In the genomic region with DNA sequence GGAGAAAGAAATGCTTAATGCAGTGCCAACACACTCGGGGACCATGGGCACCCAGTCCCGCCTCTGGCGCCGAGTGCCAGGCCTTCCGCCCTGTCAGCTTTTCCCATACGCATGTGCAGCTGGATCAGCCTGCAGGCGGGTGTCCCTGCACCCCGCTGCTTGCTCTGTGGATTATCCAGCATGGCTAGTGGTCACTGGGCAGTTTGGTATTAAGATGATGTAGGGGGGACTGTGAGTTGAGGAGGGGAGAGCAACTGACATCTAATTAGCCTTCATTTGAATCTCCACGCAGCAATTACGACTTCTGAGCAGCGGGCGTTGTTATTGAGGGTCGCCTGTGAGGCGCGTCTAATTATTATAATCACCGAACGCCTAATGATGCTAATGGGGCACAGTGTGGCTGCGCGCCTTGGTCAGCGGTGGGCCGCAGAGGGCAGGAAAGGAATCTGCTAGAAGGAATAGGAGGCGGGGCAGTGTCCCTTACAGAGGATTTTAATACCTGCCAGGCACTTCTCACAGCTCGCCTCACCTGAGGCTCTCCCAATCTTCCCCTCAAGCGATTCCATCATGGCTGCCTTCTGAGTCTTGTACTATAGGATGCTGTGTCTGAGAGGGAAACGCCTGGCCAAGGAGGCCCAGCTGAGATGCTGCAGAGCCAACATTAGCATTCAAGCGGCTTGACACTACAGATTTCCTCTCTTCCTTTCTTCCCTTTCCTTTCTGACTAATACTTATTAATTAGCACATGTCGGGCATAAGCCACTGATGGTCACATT, we compare ENCODE assay signal across 18 mouse cellular contexts.
DNase-seq lines count a peak whose midpoint lies in the region; ATAC-seq and TF ChIP-seq lines count a peak whose summit lies in the region.
"Had no signal": no experiment of that assay in that cellular context is flagged by ENCODE, and none has a peak within 500 bp of the region (broad histone marks: within the 10 kb centered on the region; RNA-seq: fewer than 3 reads in every experiment).

No protein-coding gene starts in this region.

- no peak overlapping the region for H3K9ac ChIP-seq in midbrain, embryonic 13.5 days (replicated peaks)
- H3K9ac ChIP-seq in forebrain, embryonic 11.5 days (ENCODE audit: low read length): no peak overlapping the region
- no peak overlapping the region for H3K9ac ChIP-seq in forebrain, postnatal 0 days
- no peak overlapping the region for H3K9ac ChIP-seq in neural tube, embryonic 14.5 days (replicated peaks; ENCODE audit: low read depth, low read length)
- no peak overlapping the region for H3K9ac ChIP-seq in heart, embryonic 11.5 days (ENCODE audit: low read depth, low read length)
- H3K9ac ChIP-seq: liver, embryonic 12.5 days; lung, embryonic 15.5 days; stomach, embryonic 15.5 days had no signal

- no peaks in the 10 kb centered on the region; the same call in 1 of the 2 replicates for H3K9me3 ChIP-seq in midbrain, embryonic 13.5 days
- H3K9me3 ChIP-seq in midbrain, embryonic 10.5 days (replicated peaks): no peaks in the 10 kb centered on the region
- H3K9me3 ChIP-seq in forebrain, embryonic 11.5 days (ENCODE audit: control insufficient read depth, low read length): no peaks in the 10 kb centered on the region
- no peaks in the 10 kb centered on the region for H3K9me3 ChIP-seq in forebrain, postnatal 0 days (ENCODE audit: low read length)
- H3K9me3 ChIP-seq in neural tube, embryonic 14.5 days (ENCODE audit: control insufficient read depth, low read length): no peaks in the 10 kb centered on the region
- H3K9me3 ChIP-seq in heart, embryonic 11.5 days (replicated peaks; ENCODE audit: control insufficient read depth, low read length): no peaks in the 10 kb centered on the region
- H3K9me3 ChIP-seq: liver, embryonic 12.5 days; lung, embryonic 15.5 days; stomach, embryonic 15.5 days had no signal

- peaks cover 7% of the 10 kb centered on the region for H3K4me1 ChIP-seq in midbrain, embryonic 13.5 days (replicated peaks)
- H3K4me1 ChIP-seq in midbrain, embryonic 10.5 days: peaks cover 5% of the 10 kb centered on the region; the same call in 1 of the 2 replicates
- H3K4me1 ChIP-seq in forebrain, embryonic 11.5 days (replicated peaks; ENCODE audit: control insufficient read depth, insufficient read depth, low read length): 0 out of 2 replicates have a peak, but pooled peaks cover 3% of the 10 kb centered on the region
- H3K4me1 ChIP-seq in forebrain, postnatal 0 days (ENCODE audit: insufficient read depth): peaks cover 7% of the 10 kb centered on the region
- 0 out of 2 replicates have a peak, but pooled peaks cover 3% of the 10 kb centered on the region for H3K4me1 ChIP-seq in neural tube, embryonic 14.5 days (ENCODE audit: control insufficient read depth, insufficient read depth, low read length)
- no peaks in the 10 kb centered on the region for H3K4me1 ChIP-seq in heart, embryonic 11.5 days (ENCODE audit: control insufficient read depth, insufficient read depth, low read length)
- H3K4me1 ChIP-seq: liver, embryonic 12.5 days; lung, embryonic 15.5 days; stomach, embryonic 15.5 days had no signal

- DNase-seq in midbrain, embryonic 10.5 days (ENCODE audit: low spot score): no peak
- DNase-seq in forebrain, embryonic 11.5 days (ENCODE audit: low spot score): peak; percentile 65
- DNase-seq in forebrain, postnatal 0 days: peak; percentile 35
- DNase-seq in urinary bladder, adult 2 months (ENCODE audit: low spot score): no peak
- DNase-seq in urinary bladder, postnatal 4 days (ENCODE audit: low spot score in 2 of 2): no peak
- DNase-seq: cerebellum, adult 9-11 months; thymus, postnatal 14 days had no signal

- H3K4me2 ChIP-seq in midbrain, embryonic 13.5 days (replicated peaks): peak overlapping the region; percentile 22; the same call in 1 of the 2 replicates
- H3K4me2 ChIP-seq in forebrain, embryonic 11.5 days (ENCODE audit: low read depth, low read length, severe bottlenecking): peak overlapping the region; percentile 28
- H3K4me2 ChIP-seq in forebrain, postnatal 0 days (ENCODE audit: low read depth): peak overlapping the region; percentile 46
- H3K4me2 ChIP-seq in neural tube, embryonic 14.5 days (ENCODE audit: low read depth, low read length): peak overlapping the region; percentile 3; the same call in 1 of the 2 replicates
- H3K4me2 ChIP-seq in heart, embryonic 11.5 days: no peak overlapping the region
- H3K4me2 ChIP-seq: liver, embryonic 12.5 days; lung, embryonic 15.5 days; stomach, embryonic 15.5 days had no signal

- H3K4me3 ChIP-seq in midbrain, embryonic 13.5 days (replicated peaks): no peak overlapping the region
- no peak overlapping the region for H3K4me3 ChIP-seq in midbrain, embryonic 10.5 days
- no peak overlapping the region for H3K4me3 ChIP-seq in forebrain, embryonic 11.5 days (ENCODE audit: low read depth, low read length)
- peak overlapping the region; percentile 18 for H3K4me3 ChIP-seq in forebrain, postnatal 0 days (ENCODE audit: low read depth, low read length)
- H3K4me3 ChIP-seq in neural tube, embryonic 14.5 days (ENCODE audit: low read depth, low read length): no peak overlapping the region
- H3K4me3 ChIP-seq in heart, embryonic 11.5 days (ENCODE audit: low read depth, low read length): no peak overlapping the region
- H3K4me3 ChIP-seq: layer of hippocampus, adult 2 months; liver, embryonic 12.5 days; lung, embryonic 15.5 days; stomach, embryonic 15.5 days had no signal

- H3K27ac ChIP-seq in midbrain, embryonic 13.5 days: no peak overlapping the region
- no peak overlapping the region for H3K27ac ChIP-seq in midbrain, embryonic 10.5 days (replicated peaks)
- no peak overlapping the region for H3K27ac ChIP-seq in forebrain, embryonic 11.5 days (ENCODE audit: low read depth, low read length)
- no peak overlapping the region for H3K27ac ChIP-seq in forebrain, postnatal 0 days (ENCODE audit: low read depth, low read length)
- H3K27ac ChIP-seq in neural tube, embryonic 14.5 days (ENCODE audit: low read depth, low read length): no peak overlapping the region
- H3K27ac ChIP-seq in heart, embryonic 11.5 days (ENCODE audit: low read depth, low read length): no peak overlapping the region
- H3K27ac ChIP-seq: kidney, postnatal 0 days; layer of hippocampus, adult 2 months; liver, embryonic 12.5 days; lung, embryonic 15.5 days; macrophage; stomach, embryonic 15.5 days had no signal

- ATAC-seq in midbrain, embryonic 13.5 days: peak; percentile 48; the same call in 1 of the 2 replicates
- ATAC-seq in forebrain, embryonic 11.5 days (replicated peaks; ENCODE audit: low FRiP score): peak; percentile 64
- peak; percentile 65 for ATAC-seq in forebrain, postnatal 0 days
- ATAC-seq in neural tube, embryonic 14.5 days (ENCODE audit: low read depth): no peak
- ATAC-seq in heart, embryonic 11.5 days (replicated peaks; ENCODE audit: insufficient number of reproducible peaks, low FRiP score, low TSS enrichment): no peak
- ATAC-seq: intestine, embryonic 16.5 days; liver, embryonic 12.5 days had no signal

- H3K36me3 ChIP-seq in midbrain, embryonic 13.5 days: no peaks in the 10 kb centered on the region
- no peaks in the 10 kb centered on the region for H3K36me3 ChIP-seq in midbrain, embryonic 10.5 days
- no peaks in the 10 kb centered on the region for H3K36me3 ChIP-seq in forebrain, embryonic 11.5 days (ENCODE audit: control insufficient read depth, insufficient read depth, low read length)
- H3K36me3 ChIP-seq in forebrain, postnatal 0 days (ENCODE audit: insufficient read depth): no peaks in the 10 kb centered on the region
- no peaks in the 10 kb centered on the region for H3K36me3 ChIP-seq in neural tube, embryonic 14.5 days (ENCODE audit: control insufficient read depth, insufficient read depth, low read length)
- H3K36me3 ChIP-seq in heart, embryonic 11.5 days (ENCODE audit: control insufficient read depth, insufficient read depth, low read length): no peaks in the 10 kb centered on the region
- H3K36me3 ChIP-seq: G1E; liver, embryonic 12.5 days; lung, embryonic 15.5 days; stomach, embryonic 15.5 days had no signal

- 56% methylated on average over 27 of the region's 27 CpGs for WGBS in midbrain, embryonic 13.5 days
- WGBS in midbrain, embryonic 10.5 days: 77% methylated on average over 27 of the region's 27 CpGs
- WGBS in forebrain, embryonic 11.5 days: 39% methylated on average over 27 of the region's 27 CpGs
- WGBS in forebrain, postnatal 0 days: 16% methylated on average over 27 of the region's 27 CpGs
- WGBS in neural tube, embryonic 14.5 days: 31% methylated on average over 27 of the region's 27 CpGs
- 72% methylated on average over 27 of the region's 27 CpGs for WGBS in heart, embryonic 11.5 days (ENCODE audit: insufficient replicate concordance)

- peaks cover 6% of the 10 kb centered on the region; the same call in 1 of the 2 replicates for H3K27me3 ChIP-seq in midbrain, embryonic 13.5 days
- 0 out of 2 replicates have a peak, but pooled peaks cover 7% of the 10 kb centered on the region for H3K27me3 ChIP-seq in midbrain, embryonic 10.5 days (ENCODE audit: low read depth, poor library complexity, severe bottlenecking)
- H3K27me3 ChIP-seq in forebrain, embryonic 11.5 days (ENCODE audit: control insufficient read depth, insufficient read depth, low read length): peaks cover 4% of the 10 kb centered on the region; the same call in 1 of the 2 replicates
- no peaks in the 10 kb centered on the region for H3K27me3 ChIP-seq in forebrain, postnatal 0 days (ENCODE audit: insufficient read depth, low read length)
- H3K27me3 ChIP-seq in neural tube, embryonic 14.5 days (ENCODE audit: control insufficient read depth, insufficient read depth, low read length): no peaks in the 10 kb centered on the region
- H3K27me3 ChIP-seq in heart, embryonic 11.5 days (ENCODE audit: control insufficient read depth, insufficient read depth, low read length): peaks cover 3% of the 10 kb centered on the region; the same call in 1 of the 2 replicates
- H3K27me3 ChIP-seq: liver, embryonic 12.5 days; lung, embryonic 15.5 days; stomach, embryonic 15.5 days had no signal

- no peak for TF ChIP-seq CTCF in forebrain, postnatal 0 days (IDR thresholded peaks at IDR 0.05; ENCODE audit: low read depth)

Comparison
In these comparisons a context has a peak if more than half of its experiments do, and no peak if none do; other contexts are left out.
1. ATAC-seq: peak in midbrain, embryonic 13.5 days (single experiment), forebrain, embryonic 11.5 days (single experiment) and forebrain, postnatal 0 days (single experiment); none in neural tube, embryonic 14.5 days (single experiment) and heart, embryonic 11.5 days (single experiment).
2. DNase-seq: peak in forebrain, embryonic 11.5 days (single experiment) and forebrain, postnatal 0 days (single experiment); none in midbrain, embryonic 10.5 days (single experiment), urinary bladder, adult 2 months (single experiment) and urinary bladder, postnatal 4 days (0 of 2).